Mouse (Mus musculus): ENCODE measurements around the gene Otulinl.

- TF ChIP-seq CTCF (IDR thresholded peaks at IDR 0.05; ENCODE audit: control insufficient read depth, insufficient read depth, insufficient read length) (no peak), USF1 (IDR thresholded peaks at IDR 0.05; ENCODE audit: low read depth) (no peak), FOSL1 (IDR thresholded peaks at IDR 0.05; ENCODE audit: insufficient read depth, low read length, poor library complexity, severe bottlenecking) (no peak), MAX (IDR thresholded peaks at IDR 0.05) (no peak)
Measured at GRCm38 (mm10) chr15:27726228-27726627, 44.8 kb upstream of the Otulinl start.

All from C2C12 (cell line).